Mouse (Mus musculus): ENCODE data around the gene Cdca7l.
"Not testable (repeated sequence)": the region's sequence is repeated elsewhere in the genome, so short reads cannot be mapped to it uniquely, and the experiment has no call there.

Gene Cdca7l

DNA sequence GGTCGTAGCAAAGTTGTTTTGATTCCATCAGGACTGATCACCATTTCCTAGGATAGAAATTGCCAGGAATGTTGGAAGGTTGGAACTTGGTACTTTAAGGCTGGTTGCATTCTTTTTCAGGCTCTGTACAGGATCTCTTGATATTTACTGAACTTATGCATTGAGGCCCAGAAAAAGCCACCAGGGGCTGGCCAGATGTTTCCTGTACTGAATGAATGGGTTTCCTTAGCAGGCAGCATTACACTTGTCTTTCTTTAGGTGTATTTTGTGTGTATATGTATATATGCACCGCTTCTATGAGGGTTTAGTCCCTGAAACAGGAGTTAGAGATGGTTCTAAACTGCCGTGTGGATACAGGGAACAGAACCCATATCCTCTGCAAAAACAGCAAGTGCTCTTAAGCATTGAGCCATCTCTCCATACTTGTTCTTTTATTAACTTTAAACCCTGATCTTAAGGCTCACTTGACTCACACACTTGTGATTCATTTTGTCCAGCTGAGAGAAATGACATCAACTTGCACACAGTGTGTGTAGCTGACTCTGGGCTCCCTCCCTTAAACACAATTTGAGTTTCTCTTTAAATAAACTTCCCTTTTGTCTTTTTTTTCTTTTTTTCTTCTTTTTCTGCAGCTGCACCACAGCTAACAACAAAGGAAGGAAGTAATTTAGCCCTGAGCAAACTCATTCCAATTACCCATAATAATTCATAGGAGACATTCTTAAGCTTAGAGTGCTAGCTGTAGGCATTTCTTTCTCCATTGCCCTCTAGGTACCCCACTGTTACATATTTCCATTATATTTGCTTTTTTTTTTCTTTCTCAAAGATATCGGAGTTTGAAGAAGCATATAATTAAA lies 63.8 kb downstream of the Cdca7l start:
- no peak for DNase-seq

DNA sequence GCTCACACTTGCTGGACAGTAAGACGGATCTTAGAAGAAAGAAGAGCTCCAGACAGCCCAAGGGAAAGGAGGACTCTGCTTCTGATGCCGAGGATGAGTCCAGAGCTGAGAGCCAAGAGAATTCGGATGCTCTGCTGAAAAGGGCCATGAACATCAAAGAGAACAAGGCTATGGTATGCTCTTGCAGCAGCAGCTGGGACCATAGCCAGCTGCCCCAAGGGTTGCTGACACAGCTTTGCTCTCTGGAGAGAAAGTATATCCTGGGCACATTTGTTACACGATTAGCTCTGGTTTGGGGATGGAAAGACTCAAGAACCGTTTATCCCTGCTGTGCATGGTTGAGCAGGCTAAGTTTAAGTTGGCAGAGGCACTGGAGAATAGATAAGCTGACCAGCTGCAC lies 68.2 kb downstream of the Cdca7l start:
- DNase-seq = no peak

- no peak for DNase-seq
Observed at GRCm38 (mm10) chr12:117878341-117878740, 74.3 kb downstream of the Cdca7l start.

DNA sequence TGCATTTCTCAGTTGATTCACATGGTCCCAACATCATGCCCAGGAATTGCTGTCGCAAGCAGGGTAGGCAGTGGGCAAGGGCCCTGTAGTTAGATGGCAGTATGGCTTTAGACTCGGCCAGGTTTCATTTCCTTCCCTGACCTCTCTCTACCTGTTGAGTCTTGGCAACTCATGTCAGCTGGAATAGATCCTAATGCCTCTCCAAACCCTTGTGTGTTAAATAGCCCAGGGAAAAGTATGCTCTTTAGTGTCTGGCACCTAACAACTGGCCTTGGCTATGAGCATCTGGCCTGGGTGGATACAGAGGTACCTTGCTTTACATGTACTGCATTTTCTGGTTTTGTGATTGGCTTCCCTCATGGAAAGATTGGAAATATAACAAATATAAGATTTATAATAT lies 80.5 kb downstream of the Cdca7l start:
- no peak for DNase-seq

- no peak for DNase-seq
Observed at GRCm38 (mm10) chr12:117887422-117887821, 83.3 kb downstream of the Cdca7l start.

- DNase-seq = not testable (repeated sequence)
Observed at GRCm38 (mm10) chr12:117900798-117901197, 96.7 kb downstream of the Cdca7l start.

GRCm38 (mm10) chr12:117901352-117901751 lies 97.3 kb downstream of the Cdca7l start:
- DNase-seq = not testable (repeated sequence)

- no peak for DNase-seq
Observed at GRCm38 (mm10) chr12:117903671-117904070, 99.6 kb downstream of the Cdca7l start.

- DNase-seq = not testable (repeated sequence)
Observed at GRCm38 (mm10) chr12:117905232-117905840, 101.2 kb downstream of the Cdca7l start.

- no peak for DNase-seq
Observed at GRCm38 (mm10) chr12:117911396-117911795, 107.3 kb downstream of the Cdca7l start.

DNA sequence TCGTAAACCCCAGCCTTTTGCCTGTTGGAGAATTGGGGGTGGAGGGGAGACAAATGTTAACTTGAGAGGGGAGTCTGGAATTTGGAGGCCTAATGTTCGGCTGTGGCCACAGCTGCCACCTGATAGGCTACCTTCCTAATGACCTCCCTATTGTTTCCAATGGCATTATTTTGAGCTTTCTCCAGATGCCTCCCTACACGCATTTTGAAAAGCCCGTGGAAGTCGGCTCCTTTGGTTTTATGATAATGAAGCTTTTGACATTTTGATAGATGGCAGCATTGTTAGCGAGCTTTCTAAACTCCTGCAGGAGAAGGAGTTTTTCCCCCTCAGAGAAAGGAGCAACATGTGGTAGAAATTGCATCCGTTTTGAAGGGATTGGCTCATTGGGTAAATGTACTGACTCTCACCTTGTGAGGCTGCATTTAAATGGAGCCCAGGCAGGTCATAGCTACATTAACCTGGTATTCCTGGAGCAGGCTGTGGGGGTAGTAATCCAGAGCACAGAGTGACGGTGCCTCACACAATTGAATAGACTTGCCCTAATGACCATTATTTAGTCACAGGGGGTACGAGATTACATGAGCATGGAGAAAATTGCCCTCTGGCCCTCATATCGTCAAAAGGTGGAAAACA lies 110.6 kb downstream of the Cdca7l start:
- no peak for DNase-seq

DNA sequence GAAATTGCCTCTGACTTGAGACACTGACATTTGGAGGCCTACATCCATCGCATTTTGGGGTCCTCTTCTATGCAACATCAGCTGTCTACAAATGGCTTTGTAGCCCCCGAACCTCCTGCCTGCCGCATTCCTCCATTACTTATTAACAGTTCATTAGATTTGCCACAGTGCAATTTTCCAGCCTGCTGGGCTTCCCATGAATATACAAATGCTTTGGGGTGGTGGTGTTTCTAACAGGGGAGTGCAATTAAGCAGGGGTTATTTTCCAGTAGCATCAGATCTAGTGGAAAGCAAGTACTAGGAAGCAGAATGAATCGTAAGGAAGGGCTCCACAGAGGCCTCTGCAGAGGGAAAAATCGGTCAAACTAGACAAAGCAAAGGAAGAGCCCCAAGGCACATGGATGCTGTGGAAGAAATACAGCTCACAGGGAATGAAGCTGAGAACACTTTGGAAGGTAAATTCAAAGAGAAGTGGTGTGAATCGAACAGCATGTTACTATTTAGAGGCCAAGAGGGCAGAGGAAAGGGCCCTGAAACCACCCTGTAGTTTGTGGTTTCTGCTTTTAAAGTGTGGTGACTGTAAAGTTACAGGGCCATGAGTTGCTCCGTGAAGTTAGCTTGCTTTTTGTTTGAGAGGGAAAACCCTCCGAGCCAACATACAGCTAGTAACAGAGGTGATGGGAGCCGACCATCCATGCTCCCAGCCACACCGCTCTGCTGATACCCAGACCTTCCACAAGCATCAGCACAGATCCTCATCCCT lies 111.9 kb downstream of the Cdca7l start:
- DNase-seq = no peak
